Mouse (Mus musculus): ENCODE measurements around the gene Arhgap25.
"Not testable (repeated sequence)": the region's sequence is repeated elsewhere in the genome, so short reads cannot be mapped to it uniquely, and the experiment has no call there.

GRCm38 (mm10) chr6:87470098-87470497 is 63.0 kb downstream of the Arhgap25 start:
- not testable (repeated sequence) for TF ChIP-seq CTCF (IDR thresholded peaks at IDR 0.05; ENCODE audit: borderline replicate concordance, insufficient read depth, low read length); POLR2A (IDR thresholded peaks at IDR 0.05; ENCODE audit: low read depth, low read length)

Data from embryonic fibroblast, embryonic 13.5 days (primary cell).